Mouse (Mus musculus) spleen, postnatal 4 days (tissue): ENCODE data around the gene Gm47189.
A peak's percentile ranks its signal among the peaks of the same experiment; 100 is the strongest.
"Not testable (repeated sequence)": the region's sequence is repeated elsewhere in the genome, so short reads cannot be mapped to it uniquely, and the experiment has no call there.

Experiments used
- DNase-seq, 2 experiments: peaks; one replicate each; pipeline ENCODE4 v3.0.0; 2022; ENCODE audit warnings: low spot score in 2 of 2

Gene Gm47189

DNA sequence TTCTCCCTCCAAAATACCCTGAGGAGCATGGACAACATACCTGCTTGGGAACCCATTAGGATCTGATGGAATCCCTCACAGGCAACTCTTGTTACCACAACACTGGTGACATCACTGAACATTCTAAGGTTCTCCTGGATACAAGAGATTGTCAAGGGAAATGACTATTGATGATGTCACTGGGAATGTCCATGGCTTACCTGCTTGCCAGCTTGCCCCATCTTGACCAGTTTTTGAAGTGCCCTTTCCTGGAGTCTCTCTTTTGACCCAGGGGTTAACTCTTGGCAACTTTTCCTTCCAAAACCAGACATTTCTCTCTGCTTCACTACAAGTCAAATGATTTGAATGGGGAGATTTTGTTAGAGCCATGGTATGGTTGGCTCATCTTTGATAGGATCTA, at the start of gene Gm47189:
Gene Gm47189, minus strand, starts transcription at position 101 of the 400 bp plus-strand sequence.
- DNase-seq, result not testable (repeated sequence)

DNA sequence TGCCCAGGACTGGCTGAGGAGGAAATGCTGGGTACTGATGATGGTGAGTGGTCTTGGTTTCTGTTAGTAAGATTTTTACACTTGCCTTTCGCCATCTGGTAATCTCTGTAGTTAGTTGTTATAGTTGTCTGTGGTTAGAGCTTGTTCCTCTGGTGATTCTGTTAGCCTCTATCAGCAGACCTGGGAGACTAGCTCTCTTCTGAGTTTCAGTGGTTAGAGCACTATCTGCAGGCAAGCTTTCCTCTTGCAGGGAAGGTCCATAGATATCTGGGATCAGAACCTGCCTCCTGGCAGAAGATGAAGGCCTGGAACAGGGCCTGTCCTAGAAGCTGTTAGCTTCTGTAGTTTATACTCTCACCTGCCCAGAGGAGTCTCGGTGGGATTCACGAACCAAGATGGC, 16.3 kb downstream of the Gm47189 start:
- DNase-seq, result peak; percentile 12 to 57

DNA sequence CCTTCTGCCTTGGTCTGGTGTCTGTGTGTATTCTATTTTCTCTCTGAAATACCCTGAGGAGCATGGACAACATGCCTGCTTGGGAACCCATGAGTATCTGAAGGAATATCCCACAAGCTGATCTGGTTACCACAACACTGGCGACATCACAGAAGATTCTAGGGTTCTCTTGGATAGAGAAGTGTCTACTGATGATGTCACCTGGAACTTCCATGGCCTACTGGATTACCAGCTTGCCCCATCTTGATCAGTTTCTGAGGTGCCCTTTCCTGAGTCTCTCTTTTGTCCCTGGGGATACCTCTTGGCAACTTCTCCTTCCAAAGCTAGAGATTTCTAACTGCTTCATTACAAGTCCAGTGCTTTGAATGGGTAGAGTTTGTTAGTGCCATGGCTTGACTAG, 21.7 kb downstream of the Gm47189 start, which contains the start of gene Gm7929:
Gene Gm7929, minus strand, starts transcription at position 101 of the 400 bp plus-strand sequence.
- DNase-seq, result not testable (repeated sequence)

DNA sequence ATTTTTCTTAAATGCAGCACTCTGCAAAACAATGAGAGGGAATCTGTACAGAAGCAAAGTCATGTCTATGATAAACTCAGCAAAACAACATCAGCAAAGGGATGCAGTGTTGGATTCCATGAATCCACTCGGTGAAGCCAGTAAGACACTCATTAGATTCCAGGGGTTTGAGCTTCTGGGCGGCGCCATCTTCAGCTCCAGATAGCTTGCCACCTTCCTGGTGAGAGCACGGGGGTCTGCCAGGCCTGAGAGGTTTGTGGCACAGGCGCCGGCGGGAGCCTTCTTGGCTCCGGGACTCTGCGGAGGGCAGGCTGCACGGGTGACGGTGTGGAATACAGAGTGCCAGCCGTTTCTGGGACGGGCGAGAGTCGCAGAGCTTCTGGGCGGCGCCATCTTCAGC, 48.8 kb downstream of the Gm47189 start:
- not testable (repeated sequence) for DNase-seq

DNA sequence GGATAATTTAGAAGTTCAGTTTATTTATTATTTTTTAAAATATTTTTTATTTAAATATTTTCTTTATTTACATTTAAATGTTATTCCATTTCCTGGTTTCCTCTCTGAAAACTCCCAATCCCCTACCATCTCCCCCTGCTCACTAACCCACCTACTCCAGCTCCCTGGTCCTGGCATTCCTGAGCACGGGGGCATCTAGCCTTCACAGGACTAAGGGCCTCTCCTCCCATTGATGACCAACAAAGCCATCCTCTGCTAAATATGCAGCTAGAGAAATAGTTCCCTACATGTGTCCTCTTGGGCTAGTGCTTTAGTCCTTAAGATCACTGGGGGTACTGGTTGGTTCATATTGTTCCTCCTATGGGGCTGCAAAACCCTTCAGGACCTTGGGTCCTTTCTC, 55.1 kb downstream of the Gm47189 start:
- not testable (repeated sequence) for DNase-seq
